Mouse (Mus musculus) kidney, adult 9 months (tissue): ENCODE data around the gene Gstt1.
"Not testable (repeated sequence)": the region's sequence is repeated elsewhere in the genome, so short reads cannot be mapped to it uniquely, and the experiment has no call there.

Experiments
- DNase-seq: peaks from one replicate; pipeline ENCODE4 v3.0.0; 2022

The Gstt1 gene

DNA sequence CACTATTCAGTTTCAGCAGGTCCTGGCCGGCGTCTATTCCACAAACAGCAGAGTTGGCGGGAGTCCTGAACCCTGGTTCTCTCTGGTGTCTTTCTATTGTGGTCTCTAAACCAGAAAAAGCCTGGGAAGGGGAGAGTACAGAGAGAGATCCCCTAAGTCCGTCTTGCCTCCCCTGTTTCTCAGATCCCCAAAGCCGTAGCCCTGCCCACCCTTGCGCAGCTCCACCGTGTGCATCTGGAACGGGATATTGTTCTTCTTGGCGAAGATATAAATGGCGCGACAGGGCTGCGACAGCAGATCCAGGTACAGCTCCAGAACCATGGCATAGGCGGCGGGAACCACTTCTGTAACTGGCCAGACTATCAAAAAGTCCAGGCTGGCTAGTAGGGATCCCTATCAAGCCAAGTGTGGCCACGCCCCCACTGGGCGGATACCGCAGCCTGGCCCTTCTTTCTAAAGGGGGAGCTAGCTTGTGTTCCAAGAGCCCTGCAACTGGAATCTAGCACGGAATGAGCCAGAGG is at the start of gene Gstt1:
Gstt1 (minus strand) TSS at position 409 of the 521 bp plus-strand sequence.
- DNase-seq = peak; percentile 84

DNA sequence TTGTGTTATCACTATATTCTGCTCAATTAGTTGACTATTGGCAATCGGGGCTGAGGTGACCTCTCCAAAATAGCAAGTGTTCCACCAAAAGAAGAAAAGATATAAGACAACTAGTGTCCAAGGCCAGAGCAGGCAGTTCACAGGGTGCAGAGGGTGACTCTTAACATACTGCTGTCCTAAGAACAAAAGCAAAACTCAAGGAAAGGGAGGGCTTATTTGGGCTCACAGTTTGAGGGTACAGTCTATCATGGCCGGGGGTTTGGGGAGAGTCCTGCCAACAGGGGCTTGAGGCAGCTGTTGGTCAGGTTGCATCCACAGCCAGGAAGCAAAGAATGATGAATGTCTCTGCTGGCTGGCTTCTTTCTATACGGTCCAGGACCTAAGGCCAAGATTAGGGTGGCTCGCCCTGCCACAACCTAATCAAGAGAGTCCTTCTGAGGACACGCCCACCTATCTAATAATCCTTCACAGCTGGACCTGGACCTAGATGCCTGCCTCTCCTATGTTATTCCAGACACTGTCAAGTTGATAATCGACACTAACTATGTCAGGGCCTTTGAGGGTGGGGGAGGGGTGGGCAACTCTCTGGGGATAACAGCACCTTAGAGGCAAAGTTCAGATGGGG is 47.0 kb upstream of the Gstt1 start:
- no peak for DNase-seq

DNA sequence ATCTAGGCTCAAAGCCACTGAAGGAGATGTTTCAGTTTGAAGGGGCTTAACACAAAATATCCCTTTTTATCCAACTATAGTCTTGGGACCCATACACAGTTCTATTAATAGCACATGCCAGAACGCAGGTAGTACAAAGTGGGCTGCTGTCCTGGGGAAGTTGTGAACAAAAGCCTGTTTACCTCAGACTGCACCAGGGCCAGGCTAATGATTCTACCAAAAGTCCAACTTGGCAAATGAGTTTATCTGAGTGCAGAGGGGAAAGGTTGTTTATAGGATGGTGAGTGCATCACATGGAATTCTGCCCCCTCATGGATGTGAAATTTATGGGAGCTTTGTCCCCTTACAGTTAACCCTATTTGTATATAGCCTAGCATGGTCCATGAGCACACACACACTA is 46.4 kb upstream of the Gstt1 start:
- peak; percentile 64 for DNase-seq

DNA sequence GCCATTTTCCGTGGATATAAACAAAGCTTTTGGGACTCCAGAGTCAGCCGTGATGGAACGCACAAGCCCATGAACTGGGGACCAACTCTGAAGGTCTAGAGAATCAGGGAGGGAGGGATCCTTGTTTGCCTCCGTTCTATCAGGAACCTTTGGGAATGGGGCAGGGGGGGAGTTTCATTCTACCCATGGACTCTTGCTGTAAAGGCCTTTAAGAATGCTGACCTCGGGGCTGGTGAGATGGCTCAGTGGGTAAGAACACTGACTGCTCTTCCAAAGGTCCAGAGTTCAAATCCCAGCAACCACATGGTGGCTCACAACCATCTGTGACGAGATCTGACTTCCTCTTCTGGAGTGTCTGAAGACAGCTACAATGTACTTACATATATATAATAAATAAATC is 45.5 kb upstream of the Gstt1 start:
- not testable (repeated sequence) for DNase-seq

DNA sequence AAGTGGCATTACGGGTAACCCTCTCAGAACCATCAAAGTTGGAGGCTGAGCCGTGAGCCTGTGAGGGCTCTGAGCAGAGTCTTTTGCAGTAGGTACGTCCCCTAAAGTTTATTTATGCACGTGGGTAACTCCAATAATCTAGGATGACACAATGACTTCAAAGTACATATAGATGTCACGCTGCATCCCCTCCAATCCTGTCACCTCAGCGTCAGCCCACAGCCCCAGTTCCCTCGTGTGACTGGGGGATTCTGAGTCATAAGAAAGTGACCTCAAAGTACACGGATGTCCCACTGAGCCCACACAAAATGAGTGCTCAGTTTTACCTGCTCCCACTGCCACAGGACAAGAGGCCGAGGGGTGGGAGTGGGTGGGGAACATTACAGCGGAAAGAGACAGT is 40.7 kb upstream of the Gstt1 start:
- DNase-seq = no peak

DNA sequence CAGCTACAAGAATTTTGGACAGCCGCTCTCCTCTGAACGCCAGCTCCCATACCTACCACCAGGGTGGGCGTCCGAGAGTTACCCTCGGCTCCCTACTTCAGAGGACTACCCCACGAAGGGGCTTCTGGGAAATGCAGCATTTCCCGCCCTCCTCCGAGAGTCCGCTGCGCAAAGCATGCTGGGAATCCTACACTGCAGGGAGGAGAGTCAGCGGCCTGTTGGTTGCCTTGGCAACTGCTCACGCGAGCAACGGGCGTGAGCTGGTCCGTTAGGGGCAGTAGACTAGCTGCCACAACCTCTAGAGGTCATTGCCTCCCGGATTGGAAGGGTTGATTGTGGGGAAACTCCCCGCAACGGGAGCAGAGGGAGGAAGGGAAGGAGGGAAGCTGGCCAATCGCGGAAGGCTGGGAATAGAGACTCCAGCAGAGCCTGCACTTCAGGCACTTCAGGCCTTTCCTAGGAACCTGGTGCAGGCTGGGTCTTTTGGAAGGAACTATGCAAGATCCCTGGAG is 38.9 kb upstream of the Gstt1 start, which contains the start of gene Gstt2:
Gstt2 (minus strand) TSS at position 177 of the 512 bp plus-strand sequence.
- DNase-seq = peak; percentile 98

DNA sequence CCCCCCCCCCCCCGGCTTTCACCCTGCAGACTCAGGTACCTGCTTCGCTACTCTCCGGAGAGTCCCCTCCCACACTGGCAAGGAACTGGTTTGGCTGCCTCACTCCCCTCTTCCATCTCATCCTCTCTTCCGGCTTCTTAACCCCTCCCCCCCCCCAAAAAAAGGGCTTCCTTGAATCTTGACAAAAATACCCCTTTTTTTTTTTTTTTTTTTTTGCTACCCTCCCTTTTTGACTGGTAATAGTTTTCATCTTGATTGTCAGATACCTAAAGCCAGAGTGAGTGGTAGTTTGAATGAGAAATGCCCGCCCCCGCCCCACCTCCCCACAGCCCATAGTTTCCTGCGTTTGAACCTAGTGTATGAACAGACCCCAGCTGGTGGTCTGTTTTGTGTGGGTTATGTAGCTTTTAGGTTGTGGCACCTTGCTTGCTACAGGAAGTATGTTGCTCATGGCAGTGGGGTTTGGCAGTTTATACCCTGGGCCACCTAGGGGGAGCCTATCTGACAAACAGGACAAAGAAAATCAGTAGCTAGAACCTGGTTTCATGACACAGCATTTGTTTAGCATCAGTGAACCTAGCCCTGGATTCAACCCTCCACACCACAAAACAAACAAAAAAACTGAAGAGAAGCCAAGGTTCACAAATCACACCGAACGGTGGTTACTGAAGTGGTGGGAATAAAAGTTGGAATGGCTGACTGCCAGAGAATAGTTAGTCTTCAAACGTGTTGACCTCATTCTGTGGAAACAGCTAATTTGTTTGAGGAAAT is 37.6 kb upstream of the Gstt1 start:
- peak; percentile 95 for DNase-seq

DNA sequence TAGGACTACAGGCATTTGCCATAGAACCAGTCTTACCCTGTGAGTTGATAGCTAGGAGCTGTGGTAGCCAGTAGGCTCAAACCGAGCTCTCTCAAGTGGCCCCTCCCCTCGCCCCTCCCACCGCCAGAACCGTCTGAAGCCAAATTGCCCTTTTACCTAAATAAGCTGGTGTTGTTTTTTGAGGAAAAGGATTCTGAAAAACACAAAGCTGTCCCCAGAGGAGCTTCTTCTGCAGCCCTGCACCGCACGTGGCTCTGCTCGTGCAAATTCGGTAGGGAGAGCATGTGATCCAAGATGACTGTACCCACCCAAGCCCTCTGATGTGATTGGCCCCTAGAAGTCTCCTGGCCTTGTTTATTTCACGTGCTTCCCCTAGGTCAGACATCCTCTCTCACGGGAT is 36.9 kb upstream of the Gstt1 start:
- peak; percentile 96 for DNase-seq

DNA sequence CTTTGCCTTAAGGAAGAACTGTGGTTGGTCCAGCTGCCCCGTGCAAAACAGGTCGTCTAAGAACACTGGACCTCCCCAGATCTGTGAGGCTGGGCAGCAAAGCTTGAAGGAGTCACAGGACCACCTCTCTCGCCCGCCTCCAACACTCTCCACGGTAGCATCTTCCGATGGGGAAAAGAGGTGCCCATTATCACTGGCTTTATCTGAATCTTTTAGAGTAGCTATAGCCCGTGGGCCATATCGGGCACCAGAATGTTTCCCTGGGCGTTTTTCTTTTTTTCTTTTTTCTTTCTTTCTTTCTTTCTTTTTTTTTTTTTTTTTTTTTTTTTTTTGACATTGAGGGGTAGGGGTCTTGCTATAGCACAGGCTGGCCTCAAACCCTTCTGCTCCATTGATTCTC is 36.3 kb upstream of the Gstt1 start:
- no peak for DNase-seq

DNA sequence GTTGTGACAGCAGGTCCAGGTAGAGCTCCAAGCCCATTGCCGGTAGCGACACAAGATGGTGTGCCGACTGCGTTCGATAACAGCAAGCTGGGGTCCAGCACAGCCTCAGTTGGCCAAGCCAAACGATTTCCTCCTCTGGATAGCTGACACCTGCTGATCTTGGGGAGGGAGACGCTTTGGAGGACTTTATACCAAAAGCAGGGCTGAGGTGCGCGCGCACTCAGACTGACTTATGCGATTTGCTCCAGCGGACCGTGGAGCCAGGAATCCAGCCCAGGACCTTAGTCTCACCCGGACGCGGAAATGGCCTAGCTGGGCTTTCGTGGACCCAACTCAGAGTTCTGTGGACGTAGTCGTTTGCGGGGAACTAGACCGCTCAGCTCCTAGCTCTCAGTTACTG is 35.9 kb upstream of the Gstt1 start:
- DNase-seq = peak; percentile 95

DNA sequence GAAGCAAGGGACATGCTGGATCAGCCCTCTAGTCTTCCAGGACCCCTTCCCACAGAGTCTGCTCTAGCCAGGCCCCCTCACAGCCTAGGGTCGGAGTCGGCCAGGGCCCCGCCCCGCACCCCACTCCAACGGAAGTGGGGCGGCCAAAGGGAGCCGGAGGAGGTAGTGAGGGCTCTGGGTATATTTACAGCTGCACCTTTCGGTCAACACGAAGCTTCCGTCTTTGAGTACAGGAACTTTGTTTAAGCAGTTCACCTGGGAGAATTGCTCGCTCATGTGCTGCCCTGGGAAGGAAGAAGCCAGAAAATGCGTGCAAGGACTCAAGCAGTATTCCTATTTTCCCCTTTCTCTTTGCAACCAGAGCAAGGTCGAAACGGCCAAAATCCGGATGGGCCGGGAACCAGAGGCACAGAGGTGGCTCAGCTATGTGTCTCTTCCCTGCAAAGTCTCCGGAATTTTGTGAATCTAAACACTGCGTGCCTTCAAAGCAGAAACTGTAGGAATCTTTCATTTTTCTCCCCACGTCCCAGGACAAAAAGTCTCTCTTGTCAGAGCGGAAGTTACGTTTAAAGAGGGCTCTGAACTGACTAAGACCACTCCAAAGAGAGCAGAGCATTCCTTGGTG is 35.2 kb upstream of the Gstt1 start:
- no peak for DNase-seq

DNA sequence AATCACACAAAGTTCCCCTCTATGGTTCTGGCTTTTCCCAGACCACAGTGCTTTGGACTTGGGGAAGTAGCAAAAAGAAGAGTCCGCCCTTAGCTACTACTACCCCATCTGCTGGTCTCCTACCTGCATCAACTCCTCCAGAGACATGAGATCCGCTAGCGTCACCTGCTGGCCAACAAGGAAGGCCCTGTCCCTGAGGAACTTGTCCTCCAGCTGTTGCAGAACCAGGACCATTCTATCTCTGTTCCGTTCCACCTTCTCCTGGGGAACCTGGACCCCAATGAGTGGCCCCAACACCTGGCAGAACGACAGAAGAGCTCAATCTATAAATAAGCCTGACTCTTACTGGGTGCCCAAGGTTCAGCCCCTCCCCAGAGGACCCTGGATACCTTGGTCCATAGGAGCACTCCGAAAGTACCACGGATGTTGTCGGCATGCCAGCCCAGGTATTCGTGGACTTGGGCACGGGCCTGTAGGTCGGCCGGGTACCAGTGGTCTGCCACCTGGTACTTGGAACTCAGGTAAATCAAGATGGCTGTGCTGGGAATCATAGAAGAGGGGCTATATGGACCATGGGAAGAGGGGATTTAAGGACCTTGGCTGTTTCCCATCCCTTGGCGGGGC is 34.0 kb upstream of the Gstt1 start:
- DNase-seq = peak; percentile 88

DNA sequence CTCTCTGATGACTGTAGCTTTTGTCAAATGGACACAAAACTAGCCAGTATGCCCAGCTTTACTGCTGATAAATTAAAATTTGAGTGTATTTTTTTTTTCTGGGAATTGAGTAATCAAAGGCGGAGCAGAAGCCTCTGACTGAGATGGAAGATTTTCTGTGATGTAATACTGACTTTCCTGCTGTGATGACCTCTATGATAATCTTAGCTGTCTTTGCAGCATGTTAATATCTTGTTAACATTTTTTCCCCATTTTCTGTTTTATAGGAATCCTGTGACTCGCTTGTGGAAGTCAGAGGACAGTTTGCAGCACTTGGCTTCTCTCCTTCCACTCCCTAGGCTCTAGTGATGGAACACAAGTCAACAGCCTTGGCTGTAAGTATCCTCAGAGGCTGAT is 31.9 kb upstream of the Gstt1 start:
- DNase-seq = no peak

DNA sequence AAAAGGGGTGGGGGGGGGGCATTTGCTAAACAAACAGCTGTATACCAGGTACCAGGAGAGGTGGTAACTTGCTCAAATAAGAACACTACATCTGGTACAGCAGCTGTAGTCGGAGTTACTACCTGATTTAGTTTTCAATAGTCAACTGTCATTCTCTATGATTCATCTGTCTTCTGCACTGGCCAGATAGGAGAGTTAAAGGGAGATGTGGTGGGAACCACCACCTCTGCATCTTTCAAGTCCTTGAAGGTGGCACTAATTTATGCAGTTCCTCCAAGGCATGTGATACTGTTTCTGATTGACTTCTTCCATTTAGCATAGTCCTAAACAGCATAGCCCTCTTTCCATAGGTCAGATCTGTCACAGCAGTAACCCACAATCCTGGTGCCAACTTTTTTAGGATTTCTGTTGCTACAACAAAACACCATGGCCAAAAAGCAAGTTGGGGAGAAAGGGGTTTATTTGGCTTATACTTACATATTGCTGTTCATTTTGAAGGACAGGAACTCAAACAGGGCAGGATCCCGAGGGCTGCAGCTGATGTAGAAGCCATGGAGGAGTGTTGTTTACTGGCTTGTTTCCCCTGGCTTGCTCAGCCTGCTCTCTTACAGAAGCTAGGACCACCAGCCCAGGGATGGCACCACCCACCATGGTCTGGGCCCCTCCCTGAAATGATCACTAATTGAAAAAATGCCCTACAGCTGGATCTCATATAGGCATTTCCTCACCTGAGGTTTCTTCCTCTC is 31.3 kb upstream of the Gstt1 start:
- DNase-seq = no peak

DNA sequence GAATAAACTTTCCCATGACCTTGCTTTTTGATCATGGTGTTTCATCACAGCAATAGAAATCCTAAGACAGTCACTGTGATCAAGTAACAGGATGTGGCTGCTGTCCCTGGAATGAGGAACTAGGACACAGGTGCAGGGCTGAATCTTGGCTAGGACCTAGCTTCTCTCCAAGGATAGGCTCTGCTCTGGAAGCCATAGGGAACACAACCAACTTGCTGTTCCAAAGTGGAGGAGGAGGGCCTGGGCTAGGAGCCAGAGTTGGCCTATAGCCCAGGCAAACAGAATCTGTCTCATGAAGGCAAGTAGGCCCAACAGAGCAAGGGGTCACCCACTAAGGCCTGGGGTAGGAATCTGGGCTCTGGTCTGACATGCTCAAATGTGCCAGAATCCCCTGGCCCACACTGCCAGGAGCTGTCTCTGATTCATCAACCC is 30.1 kb upstream of the Gstt1 start:
- DNase-seq = peak; percentile 63

DNA sequence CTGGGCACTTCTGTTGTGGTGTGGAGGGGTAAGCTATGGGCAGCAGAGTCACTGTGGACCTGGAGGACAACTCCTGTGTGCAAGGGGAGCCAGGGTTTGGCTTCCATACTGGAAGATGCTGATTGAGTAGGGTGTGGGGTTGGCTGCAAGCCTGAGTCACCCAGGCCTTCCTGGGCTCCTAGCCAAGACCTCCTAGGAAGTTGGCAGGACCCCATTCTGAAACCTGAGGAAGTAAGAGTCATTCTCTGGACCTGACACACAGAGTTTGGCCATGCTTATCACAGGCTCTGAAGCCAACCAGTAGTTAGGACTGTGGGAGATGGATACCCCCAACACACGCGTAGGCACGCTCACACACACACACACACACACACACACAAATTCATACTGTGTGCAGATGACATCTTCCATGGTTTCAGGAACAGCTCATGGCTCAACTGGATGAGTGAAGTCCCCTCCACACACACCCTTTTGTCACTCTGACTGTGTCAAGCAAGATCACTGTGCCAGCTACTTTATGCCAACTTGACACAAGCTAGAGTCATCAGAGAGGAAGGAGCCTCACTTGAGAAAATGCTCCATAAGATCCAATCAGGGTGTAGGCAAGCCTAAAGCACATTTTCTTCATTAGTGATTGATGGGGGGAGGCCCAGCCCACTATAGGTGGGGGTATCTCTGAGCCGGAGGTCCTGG is 29.4 kb upstream of the Gstt1 start:
- peak; percentile 90 for DNase-seq

DNA sequence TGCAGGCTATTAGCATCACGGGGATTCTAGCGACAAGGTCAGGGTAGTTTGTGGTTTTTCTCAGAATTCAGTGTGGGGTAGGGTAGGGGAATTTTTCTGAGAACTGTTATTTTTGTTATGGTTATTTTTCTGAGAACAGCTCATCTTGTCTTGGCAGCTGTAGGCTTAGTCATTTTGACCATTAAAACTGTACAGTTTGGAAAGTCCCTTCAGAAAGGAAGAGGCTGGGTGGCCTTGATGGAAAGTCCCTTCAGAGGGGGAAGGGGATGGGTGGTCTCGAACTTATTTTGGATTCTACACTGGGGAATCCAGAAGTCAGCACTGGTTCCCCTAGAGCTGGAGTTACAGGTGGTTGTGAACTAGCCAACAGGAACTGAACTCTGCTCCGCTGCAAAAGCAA is 26.1 kb upstream of the Gstt1 start:
- DNase-seq = no peak

DNA sequence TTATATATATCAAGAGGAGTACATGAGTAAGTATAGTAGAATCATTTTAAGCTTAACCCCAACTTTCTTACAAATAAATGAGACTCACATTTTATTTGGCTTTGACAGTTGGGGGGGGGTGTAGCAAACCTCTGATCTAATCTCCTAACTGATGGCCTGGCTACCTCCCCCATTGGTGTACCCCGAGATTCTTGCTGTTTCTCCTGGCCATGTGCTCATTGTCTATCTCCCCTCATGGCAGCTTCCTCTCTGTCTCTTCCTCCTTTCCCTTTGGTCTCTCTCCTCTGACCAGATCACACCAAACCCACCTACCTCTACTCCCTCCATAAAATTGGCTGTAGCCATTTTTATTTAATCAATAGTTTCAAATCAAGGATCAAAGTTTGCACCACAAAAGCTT is 25.4 kb upstream of the Gstt1 start:
- DNase-seq = no peak

DNA sequence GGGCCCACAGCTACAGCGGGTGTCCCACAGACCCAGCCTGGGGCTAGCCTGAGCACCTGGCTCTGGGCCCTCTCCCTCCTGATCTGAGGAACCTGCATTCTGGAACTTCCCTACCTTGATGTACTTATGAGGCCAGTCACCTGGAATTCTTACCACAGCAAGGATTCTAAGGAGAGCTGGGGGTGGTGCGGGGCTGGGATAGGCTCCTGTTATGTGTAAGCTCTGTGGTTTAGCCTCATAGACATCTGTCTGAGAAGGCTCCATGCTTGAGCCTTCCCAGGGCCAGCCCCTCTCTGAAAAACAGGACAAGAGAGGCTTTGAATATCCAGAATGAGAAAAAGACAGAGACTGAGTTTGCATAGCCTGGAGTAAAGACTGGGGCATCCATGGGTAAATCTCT is 24.1 kb upstream of the Gstt1 start, which contains the start of gene Gstt4:
Gstt4 (minus strand) TSS at position 101 of the 400 bp plus-strand sequence.
- DNase-seq = no peak

DNA sequence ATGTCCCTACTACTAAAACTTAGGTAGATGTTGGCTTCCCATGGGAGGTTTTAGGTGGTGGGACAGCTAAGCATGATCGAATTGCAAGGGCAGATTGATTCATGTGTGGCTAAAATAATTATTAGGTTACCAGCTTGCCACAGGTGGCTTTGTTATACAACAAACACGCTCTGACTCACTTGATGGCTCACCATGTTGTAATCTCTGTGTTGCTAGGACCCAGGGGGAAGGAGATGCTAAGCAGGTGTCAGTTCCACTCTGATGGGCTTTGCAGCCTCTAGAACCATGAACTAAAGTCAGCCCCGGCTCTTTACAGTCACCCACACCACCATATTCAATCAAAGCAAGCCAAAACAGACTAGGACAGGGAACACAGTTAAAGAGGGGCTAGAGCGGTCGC is 21.5 kb upstream of the Gstt1 start:
- DNase-seq = no peak

DNA sequence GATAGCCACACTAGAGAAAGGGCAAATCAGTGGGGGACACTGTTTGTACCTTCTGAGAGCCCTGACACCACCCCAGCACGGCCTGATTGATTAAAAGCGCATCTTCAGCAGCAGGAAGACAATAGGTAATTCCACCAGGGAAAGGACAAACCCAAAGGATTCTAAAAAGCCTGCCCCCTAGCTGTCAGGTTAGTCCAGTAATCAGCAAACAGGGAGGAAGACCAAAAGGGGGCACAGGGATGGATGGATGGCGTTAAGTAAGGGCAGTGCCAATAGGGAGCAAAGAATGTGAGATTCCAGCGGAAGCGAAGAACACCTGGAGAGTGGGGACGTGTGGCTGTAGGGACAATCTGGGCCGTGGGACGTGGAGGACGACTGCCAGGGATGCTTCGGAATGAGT is 20.3 kb upstream of the Gstt1 start:
- no peak for DNase-seq

DNA sequence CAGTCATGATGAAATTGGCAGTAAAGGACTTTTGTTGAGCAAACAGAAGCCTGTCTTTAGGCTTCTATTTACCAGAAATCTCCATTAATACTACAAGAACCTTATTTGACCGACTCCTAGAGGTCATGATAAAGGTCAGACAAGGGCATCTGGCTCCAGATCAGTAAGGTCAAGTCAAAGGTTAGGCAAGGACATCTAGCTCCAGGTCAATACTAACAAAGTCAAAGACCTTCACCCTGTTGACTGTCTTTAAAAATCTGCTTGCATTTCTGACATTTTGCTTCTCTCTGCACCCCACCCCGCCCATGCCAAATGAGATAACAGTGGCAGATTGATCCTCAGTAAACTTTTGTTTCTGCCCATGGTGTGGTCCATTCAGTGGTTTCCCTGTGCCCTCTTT is 5.8 kb upstream of the Gstt1 start:
- DNase-seq = no peak
